Mouse (Mus musculus) testis, postnatal 14 days (tissue): Measurements from ENCODE around the gene Gca.
"Not testable (repeated sequence)": the region's sequence is repeated elsewhere in the genome, so short reads cannot be mapped to it uniquely, and the experiment has no call there.

Experiments
- DNase-seq: peaks from one replicate; pipeline ENCODE4 v3.0.0; 2021; ENCODE audit warnings: low spot score

Gca gene

DNA sequence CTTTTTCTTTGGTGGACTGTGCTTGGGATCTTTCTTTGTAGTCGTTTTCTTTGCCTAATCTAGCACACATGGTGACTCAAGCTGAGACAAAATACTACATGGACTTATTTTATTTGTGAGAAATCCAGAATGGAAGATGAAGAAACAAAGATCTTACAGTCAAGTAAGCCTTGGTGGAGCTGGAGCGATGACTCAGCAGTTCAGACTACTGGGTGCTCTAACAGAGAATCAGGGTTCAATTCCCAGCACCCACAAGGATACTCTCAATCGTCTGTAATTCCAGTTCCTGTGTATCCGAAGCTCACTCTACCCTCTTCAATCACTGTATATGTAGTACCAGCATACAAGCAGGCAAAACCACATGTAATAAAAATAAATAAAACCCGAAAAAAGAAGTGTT is 6.2 kb downstream of the Gca start:
- no peak for DNase-seq

DNA sequence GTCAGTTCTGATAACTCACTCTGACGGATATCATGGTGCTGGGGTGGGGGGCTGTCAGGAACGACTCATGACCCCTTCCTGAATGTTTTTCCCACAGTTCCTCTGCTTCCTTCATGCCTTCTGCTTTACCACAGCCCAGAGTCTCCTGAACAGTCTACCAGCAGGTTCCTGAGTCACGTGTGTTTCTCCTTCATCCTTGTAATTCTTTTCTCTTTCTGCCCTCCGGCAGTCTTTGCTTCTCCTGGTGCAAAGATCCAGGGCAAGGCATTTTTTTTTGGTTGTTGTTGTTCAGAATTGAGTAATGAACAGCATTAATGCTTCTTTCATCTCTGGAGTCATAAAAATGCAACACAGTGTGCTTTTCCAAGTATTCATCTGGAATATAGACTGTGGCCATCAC is 6.7 kb downstream of the Gca start:
- DNase-seq, result no peak

DNA sequence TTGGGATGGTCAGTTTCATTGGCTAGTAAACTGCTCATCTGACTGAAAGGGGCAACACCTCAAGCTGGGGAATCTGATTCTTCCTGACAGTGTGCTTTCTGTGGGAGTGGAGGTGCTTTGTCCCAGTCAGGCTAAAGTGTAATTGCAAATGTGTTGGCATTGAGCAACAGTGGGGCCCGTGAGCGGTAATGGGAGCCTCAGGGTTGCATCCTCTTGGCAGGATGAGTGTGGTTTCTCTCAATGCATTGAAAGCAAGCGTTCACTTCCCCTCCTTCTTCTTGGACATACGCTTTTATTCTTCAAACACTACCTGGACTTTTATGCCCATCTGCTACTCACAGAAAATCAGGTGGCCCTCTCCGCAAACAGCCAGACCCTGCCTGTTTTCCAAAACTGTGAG is 8.7 kb downstream of the Gca start:
- DNase-seq, result no peak

GRCm38 (mm10) chr2:62681667-62682066 is 17.6 kb downstream of the Gca start:
- DNase-seq, result no peak

DNA sequence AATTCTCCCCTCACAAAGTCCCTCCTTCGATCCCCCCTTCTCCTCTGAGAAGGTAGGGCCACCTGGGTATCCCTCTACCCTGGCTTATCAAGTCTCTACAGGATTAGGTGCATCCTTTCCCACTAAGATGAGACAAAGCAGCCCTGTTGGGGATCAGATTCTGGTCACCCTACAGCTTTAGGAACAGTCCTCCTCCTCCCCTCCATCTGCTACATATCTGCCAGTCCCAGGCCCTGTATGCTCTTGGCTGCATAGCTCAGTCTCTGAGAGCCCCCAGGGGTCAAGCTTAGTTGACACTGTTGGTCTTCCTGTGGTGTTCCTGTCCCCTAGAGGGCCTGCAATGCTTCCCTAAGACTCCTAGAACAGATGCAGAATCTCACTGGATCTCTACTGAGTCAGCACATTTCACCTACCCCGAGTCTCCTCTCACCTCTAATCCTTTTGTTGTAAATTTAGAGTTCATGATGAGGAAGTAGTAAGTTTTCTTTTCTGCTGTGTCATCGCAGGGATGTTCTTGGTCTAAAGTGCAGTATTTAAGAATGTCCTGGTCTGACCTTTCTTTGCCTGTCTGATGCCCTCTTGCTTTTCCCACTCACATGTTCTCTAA is 21.0 kb downstream of the Gca start:
- DNase-seq, result no peak

DNA sequence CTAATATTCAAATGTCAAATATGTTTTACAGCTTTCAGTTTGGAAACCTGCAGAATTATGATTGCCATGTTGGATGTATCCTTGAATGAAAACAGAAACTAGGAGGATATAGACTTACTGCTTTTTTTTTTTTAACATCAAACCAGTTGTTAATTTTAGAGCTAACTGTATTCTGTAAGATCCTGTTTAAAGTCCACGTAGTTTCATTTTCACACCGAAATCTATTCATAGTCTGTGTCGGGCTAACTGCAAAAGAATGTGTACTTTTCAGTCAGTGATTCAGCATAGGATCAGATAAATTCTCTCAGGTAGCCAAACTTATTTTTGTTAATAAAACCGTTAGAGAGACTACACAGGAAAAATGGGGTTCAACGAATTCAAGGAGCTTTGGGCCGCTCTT is 21.8 kb downstream of the Gca start:
- no peak for DNase-seq

- DNase-seq, result no peak
Observed at GRCm38 (mm10) chr2:62706313-62706712, 42.2 kb downstream of the Gca start.

GRCm38 (mm10) chr2:62709633-62710032 is 45.5 kb downstream of the Gca start:
- no peak for DNase-seq

- not testable (repeated sequence) for DNase-seq
Observed at GRCm38 (mm10) chr2:62714362-62714761, 50.3 kb downstream of the Gca start.

GRCm38 (mm10) chr2:62715260-62715659 is 51.2 kb downstream of the Gca start:
- no peak for DNase-seq

GRCm38 (mm10) chr2:62717270-62717669 is 53.2 kb downstream of the Gca start:
- no peak for DNase-seq

DNA sequence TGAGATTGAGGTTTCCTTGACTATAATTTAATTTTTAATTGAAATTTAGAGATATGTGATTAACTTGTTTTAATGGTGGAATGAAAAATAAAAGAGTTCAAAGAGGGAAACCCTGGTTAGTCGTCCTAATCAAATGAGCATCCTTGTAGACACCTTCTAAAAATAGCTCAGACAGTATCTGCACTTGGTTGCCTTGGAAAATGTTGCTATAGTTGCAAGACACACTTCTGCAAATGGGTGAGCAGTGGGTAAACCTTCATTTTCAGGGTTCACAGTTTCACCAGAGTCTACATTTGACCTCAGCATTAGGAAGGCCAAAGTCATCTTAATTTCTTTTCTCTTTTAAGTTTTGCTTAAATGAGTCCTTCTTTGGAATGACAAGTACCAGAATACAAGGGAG is 54.3 kb downstream of the Gca start:
- DNase-seq, result no peak

DNA sequence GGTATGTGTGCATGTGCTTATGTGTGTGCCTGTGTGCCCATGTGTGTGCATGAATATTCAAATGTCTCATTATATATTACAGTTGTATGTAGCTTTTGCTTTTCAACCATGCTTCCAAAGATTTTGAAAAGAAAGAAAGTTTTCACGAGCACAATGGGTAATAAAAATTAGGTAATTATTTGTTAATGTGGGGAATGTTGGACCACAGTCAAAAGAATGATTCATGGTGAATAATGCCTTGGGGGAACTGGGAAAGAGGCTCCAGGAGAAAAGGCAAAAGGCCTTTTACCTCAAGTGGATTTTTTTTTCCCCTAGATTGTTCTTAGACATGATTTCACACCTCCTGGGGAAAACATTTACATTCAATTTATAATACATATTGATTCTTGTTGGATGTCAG is 61.9 kb downstream of the Gca start:
- no peak for DNase-seq

GRCm38 (mm10) chr2:62727732-62728131 is 63.6 kb downstream of the Gca start:
- DNase-seq, result no peak

- no peak for DNase-seq
Observed at GRCm38 (mm10) chr2:62730671-62731070, 66.6 kb downstream of the Gca start.

- no peak for DNase-seq
Observed at GRCm38 (mm10) chr2:62743098-62743497, 79.0 kb downstream of the Gca start.
